Mouse (Mus musculus): Measurements from ENCODE around the gene Tbxas1. TPM values are rescaled to one million over a fixed set of nuclear protein-coding genes. Genes with fewer than 3 reads are reported as not detected.

Tbxas1 gene
- total and polyA plus RNA-seq, 3 experiments = not detected

- Histone ChIP-seq H3K9ac (ENCODE audit: insufficient read depth, low read depth) (no peak overlapping the region), H3K4me3 (replicated peaks in 1 of 3; ENCODE audit: low read depth in 2 of 3, low read length in 2 of 3, poor library complexity in 1 of 3) (no peak overlapping the region), H3K79me2 (replicated peaks; ENCODE audit: control insufficient read depth, extremely low read depth, insufficient read depth, poor library complexity, severe bottlenecking) (no peaks in the 10 kb centered on the region), H3K9me3 (replicated peaks; ENCODE audit: low read length) (peaks cover 13% of the 10 kb centered on the region), H3K36me3 (replicated peaks in 1 of 2; ENCODE audit: control insufficient read depth in 1 of 2, insufficient read depth in 1 of 2, low read length in 1 of 2) (no peaks in the 10 kb centered on the region), H3K27me3 (replicated peaks) (no peaks in the 10 kb centered on the region), H3K27ac (ENCODE audit: insufficient read depth, low read depth) (no peak overlapping the region), H3K4me2 (ENCODE audit: insufficient read depth, low read depth, poor library complexity, severe bottlenecking) (no peak overlapping the region), H3K4me1 (ENCODE audit: control insufficient read depth in 1 of 2, insufficient read depth in 2 of 2) (no peaks in the 10 kb centered on the region)
- in situ Hi-C loops (cut with MboI; ENCODE audit: low pct_ligation_motif_present, low pct_unique_long_range_greater_than_20kb, low sequenced_read_pairs) (no loop called here), dilution Hi-C loops (cut with MboI; ENCODE audit: extremely low pct_ligation_motif_present, extremely low pct_unique_long_range_greater_than_20kb, low sequenced_read_pairs) (no loop called here)
- TF ChIP-seq HCFC1 (IDR thresholded peaks at IDR 0.05; ENCODE audit: low read depth, low read length) (no peak), JUN (IDR thresholded peaks at IDR 0.05; ENCODE audit: insufficient read depth, low read depth, low read length) (no peak), CHD2 (IDR thresholded peaks at IDR 0.05; ENCODE audit: low read length) (no peak), RCOR1 (conservative IDR thresholded peaks at IDR 0.05; ENCODE audit: low read depth, low read length) (no peak), E2F4 (IDR thresholded peaks at IDR 0.05; ENCODE audit: insufficient replicate concordance, low read depth, low read length) (no peak), CHD1 (IDR thresholded peaks at IDR 0.05; ENCODE audit: low read depth, low read length) (no peak), ZKSCAN1 (IDR thresholded peaks at IDR 0.05; ENCODE audit: borderline replicate concordance, low read depth, low read length) (no peak), ZC3H11A (IDR thresholded peaks at IDR 0.05; ENCODE audit: low read depth, low read length) (no peak), MAFK (IDR thresholded peaks at IDR 0.05; ENCODE audit: insufficient replicate concordance, low read length) (no peak), USF1 (IDR thresholded peaks at IDR 0.05; ENCODE audit: low read depth, low read length) (no peak), PAX5 (IDR thresholded peaks at IDR 0.05; ENCODE audit: low read length) (no peak), MYC (IDR thresholded peaks at IDR 0.05; ENCODE audit: low read depth, low read length) (no peak)
- DNase-seq (ENCODE audit: extremely low read depth) = no peak
These were observed 240.2 kb downstream of the Tbxas1 start for GRCm38 (mm10) chr6:39115438-39115837.

- H3K9me3 ChIP-seq (replicated peaks; ENCODE audit: low read length) = peaks cover 13% of the 10 kb centered on the region
- H3K36me3 ChIP-seq (replicated peaks in 1 of 2; ENCODE audit: control insufficient read depth in 1 of 2, insufficient read depth in 1 of 2, low read length in 1 of 2) = no peaks in the 10 kb centered on the region
- no peak within 1 kb of the TSS for H3K27ac ChIP-seq (ENCODE audit: insufficient read depth, low read depth)
- H3K79me2 ChIP-seq (replicated peaks; ENCODE audit: control insufficient read depth, extremely low read depth, insufficient read depth, poor library complexity, severe bottlenecking) = no peaks in the 10 kb centered on the region
- TF ChIP-seq SMC3 (IDR thresholded peaks at IDR 0.05; ENCODE audit: low read depth, low read length) (no peak), ZNF384 (IDR thresholded peaks at IDR 0.05; ENCODE audit: low read depth, low read length) (no peak), KAT2A (IDR thresholded peaks at IDR 0.05; ENCODE audit: insufficient replicate concordance, low read length) (no peak), BHLHE40 (IDR thresholded peaks at IDR 0.05; ENCODE audit: low read depth, low read length) (no peak), NRF1 (IDR thresholded peaks at IDR 0.05; ENCODE audit: low read depth, low read length) (no peak), MAZ (IDR thresholded peaks at IDR 0.05; ENCODE audit: low read depth, low read length) (no peak), JUN (IDR thresholded peaks at IDR 0.05; ENCODE audit: insufficient read depth, low read depth, low read length) (no peak), HCFC1 (IDR thresholded peaks at IDR 0.05; ENCODE audit: low read depth, low read length) (no peak), CHD1 (IDR thresholded peaks at IDR 0.05; ENCODE audit: low read depth, low read length) (no peak), CTCF (conservative IDR thresholded peaks at IDR 0.05 in 1 of 2, IDR thresholded peaks at IDR 0.05 in 1 of 2; ENCODE audit: low read depth in 2 of 2, low read length in 2 of 2) (no peak), PAX5 (IDR thresholded peaks at IDR 0.05; ENCODE audit: low read length) (no peak), SIN3A (IDR thresholded peaks at IDR 0.05; ENCODE audit: low read length) (no peak), NELFE (IDR thresholded peaks at IDR 0.05; ENCODE audit: low read depth, low read length) (no peak), MAX (IDR thresholded peaks at IDR 0.05; ENCODE audit: low read length) (no peak), E2F4 (IDR thresholded peaks at IDR 0.05; ENCODE audit: insufficient replicate concordance, low read depth, low read length) (no peak), ZC3H11A (IDR thresholded peaks at IDR 0.05; ENCODE audit: low read depth, low read length) (no peak)
- DNase-seq (ENCODE audit: extremely low read depth) = no peak
- no peak within 1 kb of the TSS for H3K4me2 ChIP-seq (ENCODE audit: insufficient read depth, low read depth, poor library complexity, severe bottlenecking)
- H3K4me3 ChIP-seq (replicated peaks in 1 of 3; ENCODE audit: low read depth in 2 of 3, low read length in 2 of 3, poor library complexity in 1 of 3) = no peak within 1 kb of the TSS
- no peaks in the 10 kb centered on the region for H3K4me1 ChIP-seq (ENCODE audit: control insufficient read depth in 1 of 2, insufficient read depth in 2 of 2)
- dilution Hi-C loops (cut with MboI; ENCODE audit: extremely low pct_ligation_motif_present, extremely low pct_unique_long_range_greater_than_20kb, low sequenced_read_pairs) (no loop called here), in situ Hi-C loops (cut with MboI; ENCODE audit: low pct_ligation_motif_present, low pct_unique_long_range_greater_than_20kb, low sequenced_read_pairs) (no loop called here)
- no peaks in the 10 kb centered on the region for H3K27me3 ChIP-seq (replicated peaks)
- H3K9ac ChIP-seq (ENCODE audit: insufficient read depth, low read depth) = no peak within 1 kb of the TSS
These were observed 242.6 kb downstream of the Tbxas1 start, which contains the start of gene Parp12 for GRCm38 (mm10) chr6:39117584-39118455. Gene Parp12 (minus strand): TSS chr6:39118349.

Measured in CH12.LX (cell line).